Mouse (Mus musculus) v-Abl transformed pro-B cells (cell line): Measurements from ENCODE around the gene 4930519P11Rik.

ENCODE experiments used
- in situ Hi-C, 2 experiments: fragments of 400-800 bp; cut with MboI; formaldehyde crosslinking; loops; one replicate each; pipeline ENCODE4 v1.15.1; 2025; ENCODE audit not compliant: unreplicated experiment in 2 of 2

Gene 4930519P11Rik

GRCm38 (mm10) chr2:154613118-154614115 lies at the start of gene 4930519P11Rik, which contains the start of gene Zfp341:
Gene 4930519P11Rik, minus strand, starts transcription at chr2:154613437.
Gene Zfp341, plus strand, starts transcription at chr2:154613297.
- in situ Hi-C loops, result loop anchor here (10.0 kb wide), 1 partner anchor 199 kb away; no protein-coding TSS in a partner anchor

GRCm38 (mm10) chr2:154659531-154660074 lies 46.4 kb upstream of the 4930519P11Rik start:
- in situ Hi-C loops, result no loop called here

GRCm38 (mm10) chr2:154659070-154659469 lies 45.8 kb upstream of the 4930519P11Rik start:
- in situ Hi-C loops, result no loop called here

- in situ Hi-C loops, result no loop called here
Observed at GRCm38 (mm10) chr2:154657486-154658237, 44.4 kb upstream of the 4930519P11Rik start.

GRCm38 (mm10) chr2:154656710-154657485 lies 43.7 kb upstream of the 4930519P11Rik start:
- in situ Hi-C loops, result no loop called here

- in situ Hi-C loops, result no loop called here
Observed at GRCm38 (mm10) chr2:154655878-154656414, 42.7 kb upstream of the 4930519P11Rik start.

- in situ Hi-C loops, result no loop called here
Observed at GRCm38 (mm10) chr2:154654976-154655375, 41.7 kb upstream of the 4930519P11Rik start.

- in situ Hi-C loops, result no loop called here
Observed at GRCm38 (mm10) chr2:154651363-154651762, 38.1 kb upstream of the 4930519P11Rik start, which contains the start of gene Chmp4b. Gene Chmp4b, plus strand, starts transcription at chr2:154651705.

GRCm38 (mm10) chr2:154650404-154650803 lies 37.2 kb upstream of the 4930519P11Rik start:
- in situ Hi-C loops, result no loop called here

GRCm38 (mm10) chr2:154648086-154648485 lies 34.8 kb upstream of the 4930519P11Rik start:
- in situ Hi-C loops, result no loop called here

GRCm38 (mm10) chr2:154646634-154647033 lies 33.4 kb upstream of the 4930519P11Rik start:
- in situ Hi-C loops, result no loop called here

GRCm38 (mm10) chr2:154642712-154643385 lies 29.6 kb upstream of the 4930519P11Rik start:
- in situ Hi-C loops, result no loop called here

GRCm38 (mm10) chr2:154642005-154642459 lies 28.8 kb upstream of the 4930519P11Rik start:
- in situ Hi-C loops, result no loop called here

GRCm38 (mm10) chr2:154641176-154641575 lies 27.9 kb upstream of the 4930519P11Rik start:
- in situ Hi-C loops, result no loop called here

GRCm38 (mm10) chr2:154639115-154639514 lies 25.9 kb upstream of the 4930519P11Rik start:
- in situ Hi-C loops, result no loop called here

- in situ Hi-C loops, result no loop called here
Observed at GRCm38 (mm10) chr2:154638521-154638920, 25.3 kb upstream of the 4930519P11Rik start.

- in situ Hi-C loops, result no loop called here
Observed at GRCm38 (mm10) chr2:154635826-154636225, 22.6 kb upstream of the 4930519P11Rik start.

- in situ Hi-C loops, result no loop called here
Observed at GRCm38 (mm10) chr2:154633876-154634644, 20.8 kb upstream of the 4930519P11Rik start.
